Mouse (Mus musculus) left cerebral cortex, postnatal 25 days (tissue): Measurements from ENCODE around the gene Pex16. TPM values are rescaled to one million over a fixed set of nuclear protein-coding genes. Genes with fewer than 3 reads are reported as not detected.
"Not testable (repeated sequence)": the region's sequence is repeated elsewhere in the genome, so short reads cannot be mapped to it uniquely, and the experiment has no call there.

Experiments used
- DNase-seq, 2 experiments: peaks; one replicate each; pipeline ENCODE4 v3.0.0; 2022; ENCODE audit warnings: low spot score in 2 of 2, mixed read lengths in 1 of 2
- intact Hi-C: fragments of 180-260 bp; cut with DNase I; formaldehyde crosslinking; loops from one replicate; pipeline ENCODE4 v1.15.1; 2025
- total RNA-seq, 2 experiments: library from RNA; stranded (reverse); gene quantifications; 2 replicates each; pipeline ENCODE4 v1.2.3; 2021

Pex16 gene
- total RNA-seq, 2 experiments from 2014 or later = 31.1 to 35.5 TPM

GRCm38 (mm10) chr2:92385113-92386051 is 10.9 kb downstream of the Pex16 start:
- no peak for DNase-seq
- intact Hi-C loops = no loop called here

GRCm38 (mm10) chr2:92386821-92387570 is 12.5 kb downstream of the Pex16 start:
- DNase-seq = no peak
- intact Hi-C loops = no loop called here

GRCm38 (mm10) chr2:92387646-92388045 is 13.2 kb downstream of the Pex16 start:
- DNase-seq = peak in 1 of 2 experiments; percentile 88
- intact Hi-C loops = no loop called here

GRCm38 (mm10) chr2:92388081-92388517 is 13.6 kb downstream of the Pex16 start:
- peak in 1 of 2 experiments; percentile 78 for DNase-seq
- intact Hi-C loops = no loop called here

- intact Hi-C loops = loop anchor here (1.0 kb wide), 1 partner anchor 45 kb away; the partner anchor contains the start of gene Cry2
- peak; percentile 90 to 97 for DNase-seq
These were observed 14.6 kb downstream of the Pex16 start for GRCm38 (mm10) chr2:92388891-92389641.

GRCm38 (mm10) chr2:92389645-92390044 is 15.2 kb downstream of the Pex16 start:
- no peak for DNase-seq

GRCm38 (mm10) chr2:92390206-92390930 is 15.9 kb downstream of the Pex16 start:
- intact Hi-C loops = no loop called here
- DNase-seq = no peak

More at GRCm38 (mm10) chr2:92389645-92390044, 15.2 kb downstream of the Pex16 start:
- intact Hi-C loops = loop anchor here (1.0 kb wide), 1 partner anchor 45 kb away; the partner anchor contains the start of gene Cry2

- peak in 1 of 2 experiments; percentile 83 for DNase-seq
- intact Hi-C loops = no loop called here
These were observed 16.6 kb downstream of the Pex16 start for GRCm38 (mm10) chr2:92391116-92391515.

GRCm38 (mm10) chr2:92391703-92392317 is 17.3 kb downstream of the Pex16 start:
- no peak for DNase-seq
- intact Hi-C loops = no loop called here

GRCm38 (mm10) chr2:92392318-92393264 is 18.1 kb downstream of the Pex16 start:
- intact Hi-C loops = no loop called here
- no peak for DNase-seq

GRCm38 (mm10) chr2:92395535-92395934 is 21.1 kb downstream of the Pex16 start:
- peak in 1 of 2 experiments; percentile 65 for DNase-seq
- intact Hi-C loops = no loop called here

GRCm38 (mm10) chr2:92397436-92397835 is 23.0 kb downstream of the Pex16 start:
- intact Hi-C loops = no loop called here
- DNase-seq = no peak

- DNase-seq, intact Hi-C loops: not testable (repeated sequence)
These were observed 25.4 kb downstream of the Pex16 start for GRCm38 (mm10) chr2:92399877-92400276.

GRCm38 (mm10) chr2:92400682-92401081 is 26.2 kb downstream of the Pex16 start:
- no peak for DNase-seq

GRCm38 (mm10) chr2:92401091-92401561 is 26.6 kb downstream of the Pex16 start, which contains the start of gene Mapk8ip1:
Mapk8ip1 (minus strand) TSS chr2:92401263.
- intact Hi-C loops = no loop called here
- DNase-seq = no peak

More at GRCm38 (mm10) chr2:92400682-92401081, 26.2 kb downstream of the Pex16 start:
- intact Hi-C loops = no loop called here

GRCm38 (mm10) chr2:92402591-92403326 is 28.3 kb downstream of the Pex16 start:
- intact Hi-C loops = no loop called here
- peak; percentile 3 to 73 for DNase-seq
